Mouse (Mus musculus) layer of hippocampus, postnatal 36 days (tissue): ENCODE data around the gene Gtse1. TPM values are rescaled to one million over a fixed set of nuclear protein-coding genes. Genes with fewer than 3 reads are reported as not detected.

Experiments
- DNase-seq, 2 experiments: peaks; one replicate each; pipeline ENCODE4 v3.0.0; 2022
- total RNA-seq, 2 experiments: library from RNA; stranded (reverse); gene quantifications; 2 replicates each; pipeline ENCODE4 v1.2.3; 2021

Gtse1 gene
- total RNA-seq, 2 experiments from 2014 or later = 0.61 to 0.67 TPM

GRCm38 (mm10) chr15:85877336-85877735, 17.8 kb downstream of the Gtse1 start:
- DNase-seq = no peak

- DNase-seq = peak; percentile 87 to 89
Measured at GRCm38 (mm10) chr15:85878848-85879497, 19.4 kb downstream of the Gtse1 start, which contains the start of gene Trmu. Trmu (plus strand) TSS chr15:85879312.

GRCm38 (mm10) chr15:85879498-85879895, 20.0 kb downstream of the Gtse1 start:
- DNase-seq = no peak

GRCm38 (mm10) chr15:85885606-85886005, 26.1 kb downstream of the Gtse1 start:
- DNase-seq = no peak

GRCm38 (mm10) chr15:85889235-85889634, 29.7 kb downstream of the Gtse1 start:
- no peak for DNase-seq

- no peak for DNase-seq
Measured at GRCm38 (mm10) chr15:85891971-85892370, 32.4 kb downstream of the Gtse1 start.

GRCm38 (mm10) chr15:85892498-85893118, 33.1 kb downstream of the Gtse1 start:
- DNase-seq = no peak

GRCm38 (mm10) chr15:85893871-85894270, 34.3 kb downstream of the Gtse1 start:
- DNase-seq = no peak

GRCm38 (mm10) chr15:85896284-85896683, 36.7 kb downstream of the Gtse1 start:
- DNase-seq = peak; percentile 77 to 83

GRCm38 (mm10) chr15:85897113-85897512, 37.6 kb downstream of the Gtse1 start:
- no peak for DNase-seq

GRCm38 (mm10) chr15:85899396-85899795, 39.9 kb downstream of the Gtse1 start:
- DNase-seq = no peak

- DNase-seq = no peak
Measured at GRCm38 (mm10) chr15:85900318-85900717, 40.8 kb downstream of the Gtse1 start.

- DNase-seq = no peak
Measured at GRCm38 (mm10) chr15:85900801-85901200, 41.3 kb downstream of the Gtse1 start.

- no peak for DNase-seq
Measured at GRCm38 (mm10) chr15:85902505-85902904, 43.0 kb downstream of the Gtse1 start.

GRCm38 (mm10) chr15:85903826-85904225, 44.3 kb downstream of the Gtse1 start:
- DNase-seq = no peak

- no peak for DNase-seq
Measured at GRCm38 (mm10) chr15:85908660-85909491, 49.3 kb downstream of the Gtse1 start.

- no peak for DNase-seq
Measured at GRCm38 (mm10) chr15:85909492-85909829, 49.9 kb downstream of the Gtse1 start.

GRCm38 (mm10) chr15:85909931-85910330, 50.4 kb downstream of the Gtse1 start:
- no peak for DNase-seq

GRCm38 (mm10) chr15:85913605-85914004, 54.1 kb downstream of the Gtse1 start:
- no peak for DNase-seq

- DNase-seq = no peak
Measured at GRCm38 (mm10) chr15:85919191-85919891, 59.8 kb downstream of the Gtse1 start.

- no peak for DNase-seq
Measured at GRCm38 (mm10) chr15:85919892-85920248, 60.3 kb downstream of the Gtse1 start.

- no peak for DNase-seq
Measured at GRCm38 (mm10) chr15:85921855-85922254, 62.3 kb downstream of the Gtse1 start.
